In genomic region chr12:46782301-46783280, GRCm38 (mm10) we compare ENCODE assay signal across 20 mouse cellular contexts. TPM values are rescaled to one million over a fixed set of nuclear protein-coding genes. Genes with fewer than 3 reads are reported as not detected.
DNase-seq lines count a peak whose midpoint lies in the region; ATAC-seq and TF ChIP-seq lines count a peak whose summit lies in the region.
"Had no signal": no experiment of that assay in that cellular context is flagged by ENCODE, and none has a peak within 500 bp of the region (broad histone marks: within the 10 kb centered on the region; RNA-seq: fewer than 3 reads in every experiment).

No protein-coding gene starts in this region.

- no peaks in the 10 kb centered on the region for H3K27me3 ChIP-seq in forebrain, embryonic 11.5 days (ENCODE audit: control insufficient read depth, insufficient read depth, low read length)
- no peaks in the 10 kb centered on the region for H3K27me3 ChIP-seq in forebrain, postnatal 0 days (ENCODE audit: insufficient read depth, low read length)
- H3K27me3 ChIP-seq: heart, embryonic 13.5 days; hindbrain, embryonic 12.5 days; intestine, embryonic 15.5 days; Patski had no signal

- no peaks in the 10 kb centered on the region for H3K4me1 ChIP-seq in forebrain, embryonic 11.5 days (replicated peaks; ENCODE audit: control insufficient read depth, insufficient read depth, low read length)
- no peaks in the 10 kb centered on the region for H3K4me1 ChIP-seq in forebrain, postnatal 0 days (ENCODE audit: insufficient read depth)
- H3K4me1 ChIP-seq: embryonic facial prominence, embryonic 10.5 days; heart, embryonic 13.5 days; hindbrain, embryonic 12.5 days; intestine, embryonic 15.5 days had no signal

- no peak for DNase-seq in forebrain, embryonic 11.5 days (ENCODE audit: low spot score)
- DNase-seq in forebrain, postnatal 0 days: no peak
- no peak for DNase-seq in frontal cortex, postnatal 36 days (ENCODE audit: low spot score in 2 of 2)
- peak; percentile 57 for DNase-seq in Muller cell, postnatal 12 days (ENCODE audit: inconsistent ontology term)
- DNase-seq in retina, postnatal 1 day: peak; percentile 27
- no peak for DNase-seq in layer of hippocampus, postnatal 25 days (ENCODE audit: extremely low spot score in 1 of 2, low spot score in 1 of 2)
- DNase-seq: adrenal gland, postnatal 14 days; B cell, adult 2 months; cerebellum, adult 2 months; gastrocnemius, postnatal 36 days; heart, adult 11 months; heart, postnatal 36 days had no signal

- 45% methylated on average over 8 of the region's 8 CpGs for WGBS in forebrain, embryonic 11.5 days
- WGBS in forebrain, postnatal 0 days: 23% methylated on average over 8 of the region's 8 CpGs

- TF ChIP-seq CTCF in forebrain, postnatal 0 days (IDR thresholded peaks at IDR 0.05; ENCODE audit: low read depth): no peak

- H3K27ac ChIP-seq in forebrain, embryonic 11.5 days (ENCODE audit: low read depth, low read length): no peak overlapping the region
- no peak overlapping the region for H3K27ac ChIP-seq in forebrain, postnatal 0 days (ENCODE audit: low read depth, low read length)
- H3K27ac ChIP-seq: embryonic facial prominence, embryonic 10.5 days; heart, embryonic 13.5 days; hindbrain, embryonic 12.5 days; hindbrain, postnatal 0 days; intestine, embryonic 15.5 days had no signal

- no peaks in the 10 kb centered on the region for H3K36me3 ChIP-seq in forebrain, embryonic 11.5 days (ENCODE audit: control insufficient read depth, insufficient read depth, low read length)
- H3K36me3 ChIP-seq in forebrain, postnatal 0 days (ENCODE audit: insufficient read depth): no peaks in the 10 kb centered on the region
- H3K36me3 ChIP-seq: embryonic facial prominence, embryonic 10.5 days; heart, embryonic 13.5 days; hindbrain, embryonic 12.5 days; intestine, embryonic 15.5 days had no signal

- no peaks in the 10 kb centered on the region for H3K9me3 ChIP-seq in forebrain, embryonic 11.5 days (ENCODE audit: control insufficient read depth, low read length)
- no peaks in the 10 kb centered on the region for H3K9me3 ChIP-seq in forebrain, postnatal 0 days (ENCODE audit: low read length)
- H3K9me3 ChIP-seq: embryonic facial prominence, embryonic 10.5 days; heart, embryonic 13.5 days; hindbrain, embryonic 12.5 days; intestine, embryonic 15.5 days had no signal

- peak; percentile 71; the same call in 1 of the 2 replicates for ATAC-seq in forebrain, embryonic 11.5 days (replicated peaks; ENCODE audit: low FRiP score)
- no peak for ATAC-seq in forebrain, postnatal 0 days
- peak; percentile 52 for ATAC-seq in frontal cortex, adult (ENCODE audit: low TSS enrichment)
- ATAC-seq: activated CD4-positive, CD25-positive, alpha-beta regulatory T cell, adult 4 months; hindbrain, postnatal 0 days; intestine, embryonic 15.5 days; Patski had no signal

- no peak overlapping the region for H3K4me3 ChIP-seq in forebrain, embryonic 11.5 days (ENCODE audit: low read depth, low read length)
- no peak overlapping the region for H3K4me3 ChIP-seq in forebrain, postnatal 0 days (ENCODE audit: low read depth, low read length)
- H3K4me3 ChIP-seq: embryonic facial prominence, embryonic 10.5 days; heart, embryonic 13.5 days; hindbrain, embryonic 12.5 days; intestine, embryonic 15.5 days had no signal

- H3K4me2 ChIP-seq in forebrain, embryonic 11.5 days (ENCODE audit: low read depth, low read length, severe bottlenecking): no peak overlapping the region
- H3K4me2 ChIP-seq in forebrain, postnatal 0 days (ENCODE audit: low read depth): no peak overlapping the region
- H3K4me2 ChIP-seq: heart, embryonic 13.5 days; hindbrain, embryonic 12.5 days; intestine, embryonic 15.5 days had no signal

- no peak overlapping the region for H3K9ac ChIP-seq in forebrain, embryonic 11.5 days (ENCODE audit: low read length)
- no peak overlapping the region for H3K9ac ChIP-seq in forebrain, postnatal 0 days
- H3K9ac ChIP-seq: heart, embryonic 13.5 days; hindbrain, embryonic 12.5 days; intestine, embryonic 15.5 days had no signal

RNA-seq across cellular contexts. Expression of gene Nova1, which starts 36.1 kb away (rescaled TPM):
- 18.2 and 21.1 TPM in 2 replicates for polyA plus RNA-seq in forebrain, embryonic 11.5 days (2014; fragmentation: Nextera tagmentation; extraction: Ambion mirVana)
- 31.2 and 63.7 TPM in 2 replicates for total RNA-seq in forebrain, postnatal 0 days (2014; rRNA removed)
- 13.9 and 20.8 TPM in 2 replicates for polyA plus RNA-seq in forebrain, postnatal 0 days (2015; fragmentation: Nextera tagmentation; extraction: Ambion mirVana)
- total RNA-seq in layer of hippocampus, postnatal 25 days (2021): 10 to 100 TPM; 25.7 to 27.5 TPM
- polyA plus RNA-seq: activated CD4-positive, CD25-positive, alpha-beta regulatory T cell, adult 4 months had no signal

Comparison
In these comparisons a context has a peak if more than half of its experiments do, and no peak if none do; other contexts are left out.
1. DNase-seq: peak in Muller cell, postnatal 12 days (single experiment) and retina, postnatal 1 day (single experiment); none in forebrain, embryonic 11.5 days (single experiment), forebrain, postnatal 0 days (single experiment), frontal cortex, postnatal 36 days (0 of 2) and layer of hippocampus, postnatal 25 days (0 of 2).